Mouse (Mus musculus): Measurements from ENCODE around the gene Vmn1r24.

GRCm38 (mm10) chr6:57926738-57927137 is 34.6 kb downstream of the Vmn1r24 start, which contains the start of gene Vmn1r23:
- TF ChIP-seq CTCF (IDR thresholded peaks at IDR 0.05; ENCODE audit: low read depth) (no peak), EP300 (IDR thresholded peaks at IDR 0.05; ENCODE audit: low read depth) (no peak)
